Mouse (Mus musculus) thymus, postnatal 25 days (tissue): Measurements from ENCODE around the gene Srrd.
A peak's percentile ranks its signal among the peaks of the same experiment; 100 is the strongest.

Experiments used
- DNase-seq: peaks from one replicate; pipeline ENCODE4 v3.0.0; 2022

Gene Srrd

GRCm38 (mm10) chr5:112316468-112316867 lies 26.4 kb downstream of the Srrd start:
- no peak for DNase-seq

GRCm38 (mm10) chr5:112313222-112313885 lies 29.5 kb downstream of the Srrd start:
- no peak for DNase-seq

- DNase-seq: no peak
These were observed 37.0 kb downstream of the Srrd start for GRCm38 (mm10) chr5:112305842-112306241.

GRCm38 (mm10) chr5:112302310-112302709 lies 40.5 kb downstream of the Srrd start:
- no peak for DNase-seq

- no peak for DNase-seq
These were observed 41.1 kb downstream of the Srrd start for GRCm38 (mm10) chr5:112301694-112302093.

GRCm38 (mm10) chr5:112300721-112301308 lies 42.0 kb downstream of the Srrd start:
- DNase-seq: no peak

GRCm38 (mm10) chr5:112300112-112300511 lies 42.7 kb downstream of the Srrd start:
- DNase-seq: no peak

GRCm38 (mm10) chr5:112299399-112299798 lies 43.4 kb downstream of the Srrd start:
- no peak for DNase-seq

GRCm38 (mm10) chr5:112298226-112298988 lies 44.4 kb downstream of the Srrd start:
- DNase-seq: peak; percentile 63

GRCm38 (mm10) chr5:112297257-112297656 lies 45.6 kb downstream of the Srrd start:
- peak; percentile 43 for DNase-seq

GRCm38 (mm10) chr5:112296404-112297181 lies 46.2 kb downstream of the Srrd start:
- DNase-seq: no peak

GRCm38 (mm10) chr5:112295564-112295963 lies 47.3 kb downstream of the Srrd start:
- no peak for DNase-seq

- no peak for DNase-seq
These were observed 47.7 kb downstream of the Srrd start for GRCm38 (mm10) chr5:112295162-112295561.

GRCm38 (mm10) chr5:112294696-112295095 lies 48.1 kb downstream of the Srrd start:
- no peak for DNase-seq

- no peak for DNase-seq
These were observed 49.0 kb downstream of the Srrd start for GRCm38 (mm10) chr5:112293800-112294199.

- DNase-seq: no peak
These were observed 50.4 kb downstream of the Srrd start for GRCm38 (mm10) chr5:112292343-112292980.

GRCm38 (mm10) chr5:112291866-112292265 lies 51.0 kb downstream of the Srrd start:
- no peak for DNase-seq

GRCm38 (mm10) chr5:112290536-112290880 lies 52.3 kb downstream of the Srrd start:
- no peak for DNase-seq

GRCm38 (mm10) chr5:112289819-112290535 lies 52.9 kb downstream of the Srrd start:
- no peak for DNase-seq

- no peak for DNase-seq
These were observed 53.6 kb downstream of the Srrd start for GRCm38 (mm10) chr5:112289236-112289635.

GRCm38 (mm10) chr5:112288193-112289141 lies 54.4 kb downstream of the Srrd start:
- DNase-seq: no peak
